Mouse (Mus musculus) lung, postnatal 14 days (tissue): Measurements from ENCODE around the gene Ggn.
"Not testable (repeated sequence)": the region's sequence is repeated elsewhere in the genome, so short reads cannot be mapped to it uniquely, and the experiment has no call there.

ENCODE experiments used
- DNase-seq: peaks from one replicate; pipeline ENCODE4 v3.0.0; 2021

Gene Ggn

DNA sequence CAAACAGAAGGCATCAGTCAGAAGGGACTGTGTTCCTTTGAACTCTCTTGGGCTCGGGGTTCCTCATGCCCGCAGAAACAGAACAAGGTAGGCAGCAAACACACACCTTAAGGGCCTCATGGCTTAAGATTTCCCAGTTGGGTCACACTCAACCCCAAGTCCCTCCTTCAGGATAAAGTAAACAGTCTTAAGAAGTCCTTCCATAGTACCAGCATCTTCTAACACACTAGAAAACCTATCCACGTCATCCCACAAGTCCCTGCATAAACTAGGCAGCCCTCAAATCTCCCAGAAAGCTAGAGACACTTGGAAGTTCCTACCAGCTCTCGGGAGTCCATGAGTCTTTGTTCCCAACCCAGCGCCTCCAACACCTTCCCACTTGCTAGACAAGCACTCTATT is 7.7 kb upstream of the Ggn start:
- DNase-seq, result no peak

DNA sequence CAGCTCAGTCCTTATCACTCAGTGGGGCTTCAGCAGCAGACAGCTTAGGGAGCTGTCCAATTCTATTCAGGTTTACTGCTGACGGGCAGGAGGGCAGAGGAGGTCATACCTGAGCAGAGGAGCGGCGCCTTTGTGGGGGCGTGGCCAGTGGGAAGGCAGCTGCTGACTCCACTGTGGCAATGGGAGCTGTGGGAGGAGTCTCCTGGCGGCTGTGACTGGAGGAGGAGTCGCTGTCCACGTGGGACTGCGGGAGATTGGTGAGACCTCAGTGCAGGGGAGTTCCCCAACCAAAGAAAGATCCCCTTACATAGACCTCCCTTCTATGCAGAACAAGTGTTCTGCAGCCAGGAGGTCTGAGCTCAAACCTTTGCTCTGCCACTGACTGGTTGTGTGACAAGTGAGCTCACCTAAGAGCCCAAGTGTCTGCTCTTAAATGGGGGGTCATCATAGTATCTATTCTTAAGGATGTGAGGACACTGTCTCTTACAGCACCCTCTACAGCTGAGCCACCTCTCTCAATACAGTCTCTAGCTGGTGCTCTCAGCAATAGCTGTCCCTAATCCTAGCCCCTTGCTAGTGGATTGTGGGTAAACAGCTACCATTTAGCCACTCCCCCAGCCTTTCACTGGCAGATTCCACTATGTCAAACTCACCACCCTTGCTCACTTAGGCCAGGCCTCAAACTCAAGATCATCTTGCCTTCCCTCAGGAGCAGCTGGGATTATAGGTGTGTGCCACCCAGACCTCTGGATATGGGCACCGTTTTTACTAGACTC is 7.1 kb upstream of the Ggn start:
- DNase-seq, result peak; percentile 68

DNA sequence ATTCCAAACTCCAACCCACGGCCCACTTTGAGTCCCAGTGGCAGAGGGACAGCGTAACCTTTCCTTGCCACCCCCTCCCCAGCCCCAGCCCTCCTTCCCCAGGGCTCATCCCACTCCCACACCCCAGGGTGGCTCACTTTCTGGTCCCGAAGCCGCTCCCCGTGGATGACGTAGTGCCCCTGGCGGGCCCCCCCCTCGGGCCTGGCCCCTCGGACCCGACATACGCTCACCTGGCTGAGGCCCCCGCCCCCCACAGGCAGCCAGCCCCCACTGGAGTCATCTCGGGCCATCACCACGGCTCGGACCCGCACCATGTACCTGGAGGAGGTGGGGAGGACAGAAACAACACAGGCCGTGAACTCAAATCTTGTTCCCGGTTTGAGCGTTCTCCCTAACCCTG is 2.4 kb upstream of the Ggn start:
- no peak for DNase-seq

DNA sequence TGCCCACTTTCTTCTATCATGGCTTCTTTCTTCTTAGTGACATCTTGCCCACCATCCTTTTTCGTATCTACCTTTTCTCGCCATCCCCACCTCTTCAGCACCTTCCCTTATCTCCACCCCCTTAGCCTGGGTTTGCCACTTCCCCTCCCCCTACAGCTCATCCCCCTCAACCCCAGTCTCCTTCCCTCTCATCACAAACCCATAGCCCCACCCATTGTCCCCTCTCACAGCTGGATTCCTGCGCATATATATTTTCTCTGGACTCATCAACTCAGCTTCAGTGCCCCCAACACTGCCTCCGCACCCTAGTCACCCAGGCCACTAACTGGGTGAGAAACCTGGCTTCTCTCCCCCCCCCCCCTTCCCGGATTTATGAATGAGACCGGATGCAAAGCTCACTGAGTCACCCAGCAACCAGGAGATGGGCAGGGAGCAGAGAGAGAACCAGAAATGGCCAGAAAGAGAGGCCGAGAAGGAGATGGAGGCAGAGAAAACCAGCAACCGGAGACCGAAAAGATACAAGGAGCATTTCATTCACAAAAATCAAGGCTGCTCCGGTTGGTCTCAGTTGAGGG is 1.8 kb upstream of the Ggn start:
- no peak for DNase-seq

DNA sequence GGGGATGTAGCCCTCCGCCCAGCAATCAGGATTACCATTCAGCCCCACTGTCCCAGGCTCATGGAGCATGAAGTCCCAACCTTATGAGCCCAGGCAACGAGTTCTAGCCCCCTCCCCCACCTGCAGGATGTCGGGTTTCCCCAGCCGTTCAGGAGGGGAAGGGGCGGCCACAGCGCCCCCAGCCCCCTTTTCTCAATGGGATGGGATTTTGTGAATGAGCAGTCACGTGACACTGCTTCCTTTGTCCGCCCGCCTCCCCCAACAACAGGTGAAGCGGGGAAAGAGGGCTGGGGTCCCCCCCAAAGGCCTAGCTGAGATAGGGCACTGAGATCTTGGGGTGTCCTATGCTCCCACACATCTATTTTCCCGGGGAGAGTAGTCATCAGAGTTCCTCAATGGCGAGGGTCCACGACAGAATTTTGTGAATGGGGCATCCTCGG is 1.2 kb upstream of the Ggn start:
- no peak for DNase-seq

DNA sequence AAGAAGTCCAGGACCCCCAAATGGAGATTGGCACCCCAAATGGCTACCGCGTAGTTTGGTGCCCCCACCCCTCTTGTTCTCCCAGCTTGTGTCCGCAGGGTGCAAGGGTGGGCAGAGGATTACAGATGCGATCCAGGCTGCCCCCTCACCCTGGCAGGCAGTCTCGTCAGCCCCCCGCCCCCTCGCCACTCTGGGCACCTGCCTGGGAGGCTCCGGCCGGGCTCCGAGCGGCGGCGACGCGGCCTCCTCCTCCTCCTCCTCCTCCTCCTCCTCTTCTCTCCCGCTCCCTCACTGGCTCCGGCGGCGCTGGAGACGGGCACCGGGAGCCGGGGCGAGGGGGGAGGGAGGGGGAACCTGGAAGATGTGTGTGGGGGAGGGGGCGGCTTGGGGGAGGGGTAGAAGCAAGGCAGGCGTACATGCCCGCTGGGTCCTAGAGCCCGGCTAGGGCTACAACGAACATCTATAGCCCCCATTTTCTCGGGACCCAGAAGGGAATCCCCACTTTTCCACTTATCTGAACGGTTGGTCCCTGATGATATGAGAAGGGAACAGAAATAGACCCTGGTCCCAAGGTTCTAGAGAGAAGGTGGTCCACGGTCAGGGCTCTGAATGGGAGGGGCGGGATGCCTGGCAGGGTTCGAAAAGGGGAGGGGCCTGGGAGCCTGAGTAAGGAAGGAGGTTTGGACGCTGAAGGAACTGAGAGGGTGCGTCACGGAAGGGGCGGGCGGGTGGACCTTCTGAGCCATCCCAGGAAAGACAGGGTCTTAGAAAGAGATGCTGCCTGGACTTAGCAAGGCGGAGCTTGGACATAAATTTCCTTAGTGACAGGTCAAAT is 562 bp upstream of the Ggn start:
- DNase-seq, result peak; percentile 70

DNA sequence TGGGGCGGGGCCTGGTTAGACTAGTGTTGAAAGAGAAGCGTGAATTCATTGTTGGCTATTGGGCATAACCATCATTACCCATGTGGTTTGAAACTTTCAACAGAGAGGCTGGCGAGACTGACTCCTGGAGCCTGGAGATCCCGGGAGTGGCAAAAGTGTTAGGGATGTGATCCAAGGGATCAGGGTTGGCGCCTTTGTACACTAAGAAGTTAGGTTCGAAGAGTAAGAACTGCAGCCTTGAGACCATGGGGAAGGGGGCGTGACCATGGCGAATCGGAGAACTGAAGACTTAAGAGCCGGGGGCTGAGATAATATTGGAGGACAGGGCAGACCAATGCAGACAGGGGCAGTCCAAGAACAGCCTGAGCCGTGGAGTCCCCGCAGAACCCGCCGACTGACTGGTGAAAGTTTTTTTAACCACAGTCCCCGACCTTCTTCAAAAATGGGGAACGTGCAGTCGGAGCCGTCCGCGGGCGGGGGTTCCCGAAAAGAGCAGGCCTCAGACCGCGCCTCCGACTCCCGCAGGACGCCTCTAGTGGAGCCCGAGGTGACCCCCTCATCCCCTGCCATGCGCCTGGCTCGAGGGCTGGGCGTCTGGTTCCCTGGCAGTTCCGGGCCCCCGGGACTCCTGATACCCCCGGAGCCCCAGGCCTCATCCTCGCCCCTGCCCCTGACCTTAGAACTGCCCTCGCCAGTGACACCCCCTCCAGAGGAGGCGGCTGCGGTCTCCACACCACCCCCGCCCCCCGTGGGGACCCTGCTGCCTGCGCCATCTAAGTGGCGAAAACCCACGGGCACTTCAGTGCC is 948 bp downstream of the Ggn start:
- DNase-seq, result peak; percentile 35

DNA sequence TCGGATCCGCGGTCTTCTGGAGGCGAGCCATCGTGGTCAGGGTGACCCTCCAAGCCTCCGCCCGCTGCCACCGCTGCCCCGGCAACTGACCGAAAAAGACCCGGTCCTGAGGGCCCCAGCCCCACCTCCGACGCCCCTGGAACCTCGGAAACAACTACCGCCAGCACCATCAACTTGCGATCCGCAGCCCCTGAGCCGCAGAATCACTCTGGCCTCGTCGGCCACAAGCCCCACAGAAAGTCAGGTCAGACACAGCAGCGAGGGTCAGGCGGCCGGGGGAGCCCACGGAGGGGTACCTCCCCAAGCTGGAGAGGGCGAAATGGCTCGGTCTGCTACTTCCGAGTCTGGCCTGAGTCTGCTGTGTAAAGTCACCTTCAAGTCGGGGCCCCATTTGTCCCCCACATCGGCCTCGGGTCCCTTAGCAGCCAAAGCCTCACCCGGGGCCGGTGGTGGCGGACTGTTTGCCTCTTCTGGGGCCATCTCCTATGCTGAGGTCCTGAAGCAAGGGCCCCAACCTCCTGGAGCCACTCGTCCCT is 1.6 kb downstream of the Ggn start:
- no peak for DNase-seq

DNA sequence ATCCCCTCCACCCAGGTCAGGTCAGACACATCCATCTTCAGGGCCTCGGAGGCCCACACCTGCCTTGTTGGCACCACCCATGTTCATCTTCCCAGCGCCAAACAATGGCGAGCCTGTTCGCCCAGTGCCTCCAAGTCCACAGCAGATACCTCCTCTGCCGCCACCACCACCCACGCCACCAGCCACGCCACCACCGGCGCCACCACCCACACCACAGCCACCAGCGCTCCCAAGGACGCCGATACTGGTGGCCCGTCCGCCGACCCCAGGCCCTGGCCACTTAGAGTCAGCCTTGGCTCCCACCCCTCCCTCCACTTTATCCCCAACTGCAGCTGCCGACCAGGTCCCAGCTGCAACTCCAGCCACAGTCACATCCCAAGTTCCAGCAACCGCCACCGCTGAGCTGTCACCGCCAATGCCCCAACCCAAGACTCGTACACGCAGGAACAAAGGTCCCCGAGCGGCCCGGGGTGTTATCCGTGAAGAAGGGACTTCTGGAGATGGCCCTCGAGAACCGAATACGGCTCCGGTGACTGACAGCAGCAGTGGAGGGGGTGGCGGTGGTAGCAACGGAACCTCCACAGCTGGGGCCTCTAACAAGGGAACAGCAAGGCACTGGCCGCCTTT is 2.5 kb downstream of the Ggn start:
- no peak for DNase-seq

DNA sequence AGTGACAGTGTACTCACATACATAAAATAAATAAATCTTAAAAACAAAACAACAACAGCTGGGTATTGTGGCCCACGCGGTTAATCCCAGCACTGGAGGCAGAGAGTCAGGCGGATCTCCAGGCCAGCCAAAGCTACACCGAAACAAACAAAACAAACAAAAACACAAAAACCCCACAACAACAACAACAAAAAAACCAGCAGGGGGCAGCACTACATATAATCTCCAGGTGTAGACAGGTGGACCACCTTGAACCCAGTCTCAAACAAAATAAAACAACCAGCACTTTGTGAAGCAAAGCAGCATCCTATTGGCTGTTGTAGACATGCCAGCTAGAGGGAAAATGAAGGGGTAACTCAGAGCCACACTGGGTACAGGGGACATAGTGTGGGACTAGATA is 8.1 kb downstream of the Ggn start:
- DNase-seq, result no peak

DNA sequence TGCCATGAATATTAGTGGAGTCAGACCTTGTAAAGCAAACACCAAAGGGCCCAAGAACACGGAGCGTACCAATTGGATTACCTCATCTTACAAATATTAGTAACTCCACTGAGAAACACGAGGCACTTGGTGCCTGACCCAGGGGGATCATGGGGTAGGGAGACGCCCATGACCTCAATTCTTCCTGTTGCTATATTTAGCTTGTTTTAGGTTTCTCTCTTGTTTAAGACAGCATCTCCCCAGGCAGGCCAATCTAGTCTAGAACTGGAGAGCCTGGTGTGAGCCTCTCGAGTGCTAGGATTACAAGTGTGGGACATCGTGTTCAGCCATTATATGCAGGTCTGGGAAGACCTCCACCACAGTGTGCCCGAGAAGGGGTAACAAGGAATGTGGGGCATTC is 9.3 kb downstream of the Ggn start:
- DNase-seq, result no peak

DNA sequence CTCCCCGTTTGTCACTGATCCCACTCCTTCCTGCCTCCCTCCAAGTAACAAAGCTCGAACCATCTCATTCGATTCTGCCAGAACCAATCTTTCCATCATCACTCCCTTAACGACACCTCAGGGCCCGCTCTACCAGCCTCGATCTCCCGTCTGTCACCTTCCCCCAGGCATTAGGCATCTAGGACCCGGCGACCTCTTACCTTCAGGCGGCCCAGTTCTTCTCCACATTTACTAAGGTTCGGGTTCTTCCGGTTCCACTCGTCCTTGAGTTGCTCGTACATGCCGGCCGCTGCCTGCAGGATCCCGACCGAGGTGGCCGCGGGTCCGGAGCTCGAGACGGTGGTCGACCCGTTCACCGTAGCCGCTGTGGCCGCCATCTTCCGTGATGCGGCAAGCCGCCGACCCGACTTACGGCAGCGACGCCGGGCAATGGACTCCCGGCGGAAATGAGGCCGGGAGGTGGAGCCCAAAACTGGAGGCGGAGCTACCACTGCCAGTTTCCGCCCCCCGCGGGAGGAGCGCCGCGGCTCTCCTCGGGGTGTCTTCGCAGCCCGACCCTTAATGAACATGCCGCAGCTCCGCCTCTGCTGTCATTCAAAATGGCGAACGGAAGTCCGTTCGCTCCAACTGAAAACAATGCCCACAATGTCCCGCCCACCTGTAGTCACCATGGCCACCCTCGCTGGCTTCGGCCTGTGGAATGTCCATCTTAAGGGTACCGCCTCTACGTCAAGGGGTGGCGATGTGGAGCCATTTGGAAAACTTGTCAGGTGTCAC is 10.3 kb downstream of the Ggn start, which contains the start of gene Psmd8:
Gene Psmd8, minus strand, starts transcription at position 625 of the 777 bp plus-strand sequence.
- DNase-seq, result peak; percentile 96

DNA sequence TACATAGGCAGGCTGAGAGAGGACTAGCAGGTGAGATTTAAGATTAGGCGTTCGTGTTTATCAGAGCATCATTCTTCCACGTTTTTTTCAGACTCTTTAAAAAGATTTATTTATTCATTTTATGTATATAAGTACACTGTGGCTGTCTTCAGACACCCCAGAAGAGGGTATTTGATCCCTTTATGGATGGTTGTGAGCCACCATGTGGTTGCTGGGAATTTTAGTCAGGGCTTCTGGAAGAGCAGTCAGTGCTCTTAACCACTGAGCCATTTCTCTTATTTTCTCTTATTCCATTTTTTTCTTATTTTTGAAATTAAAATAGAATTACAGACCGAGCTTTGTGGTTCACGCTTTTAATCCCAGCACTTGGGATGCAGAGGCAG is 10.8 kb downstream of the Ggn start:
- DNase-seq, result no peak

DNA sequence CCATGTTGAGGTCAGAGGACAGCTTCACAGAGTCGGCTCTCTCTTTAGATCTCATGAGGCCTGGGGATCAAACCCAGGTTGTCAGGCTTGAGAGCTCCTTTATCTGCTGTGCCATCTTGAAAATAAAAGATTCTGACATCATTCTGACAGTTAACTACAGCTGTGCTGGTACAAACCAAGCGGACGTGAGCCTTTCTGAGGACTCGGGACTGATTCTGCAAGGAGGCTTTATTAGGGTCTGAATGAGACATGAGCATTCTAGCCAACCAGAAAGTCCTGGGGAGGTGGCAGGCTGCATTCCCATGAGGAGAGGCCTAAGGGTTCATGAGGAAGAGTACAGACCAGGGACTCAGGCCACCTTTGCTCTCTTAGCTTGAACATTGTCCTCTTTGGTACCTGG is 11.3 kb downstream of the Ggn start:
- not testable (repeated sequence) for DNase-seq

DNA sequence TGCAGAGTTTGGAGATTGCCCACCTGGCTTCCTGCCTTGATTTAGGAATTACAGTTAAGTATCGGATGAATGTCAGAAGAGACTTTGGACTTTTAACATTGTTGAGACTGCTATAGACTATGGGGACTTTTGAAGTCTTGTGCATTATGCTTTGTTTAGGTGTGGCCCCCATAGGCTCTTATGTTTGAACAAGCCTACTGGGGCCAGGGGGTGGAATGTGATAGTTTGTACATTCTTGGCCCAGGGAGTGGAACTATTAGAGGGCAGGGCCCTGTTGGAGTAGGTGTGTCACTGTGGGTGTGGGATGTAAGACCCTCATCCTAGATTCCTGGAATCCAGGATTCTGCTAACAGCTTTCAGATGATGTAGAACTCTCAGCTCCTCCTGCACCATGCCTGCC is 24.2 kb downstream of the Ggn start:
- not testable (repeated sequence) for DNase-seq

DNA sequence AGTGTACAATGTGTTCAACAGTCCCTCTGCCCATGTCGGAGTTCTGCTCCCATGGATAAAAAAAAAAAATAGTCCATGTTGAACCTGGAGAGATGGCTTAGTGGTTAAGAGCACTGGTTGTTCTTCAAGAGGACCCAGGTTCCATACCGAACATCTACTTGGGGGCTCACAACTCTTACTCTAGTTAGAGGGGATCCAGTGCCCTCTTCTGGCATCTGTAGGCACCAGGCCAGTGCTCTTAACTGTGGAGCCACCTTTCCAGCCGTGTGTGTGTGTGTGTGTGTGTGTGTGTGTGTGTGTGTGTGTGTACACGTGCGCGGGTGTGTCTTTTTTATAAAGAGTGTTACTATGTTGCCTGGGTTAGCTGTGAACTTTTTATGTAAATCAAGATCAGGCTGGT is 32.6 kb downstream of the Ggn start:
- no peak for DNase-seq

DNA sequence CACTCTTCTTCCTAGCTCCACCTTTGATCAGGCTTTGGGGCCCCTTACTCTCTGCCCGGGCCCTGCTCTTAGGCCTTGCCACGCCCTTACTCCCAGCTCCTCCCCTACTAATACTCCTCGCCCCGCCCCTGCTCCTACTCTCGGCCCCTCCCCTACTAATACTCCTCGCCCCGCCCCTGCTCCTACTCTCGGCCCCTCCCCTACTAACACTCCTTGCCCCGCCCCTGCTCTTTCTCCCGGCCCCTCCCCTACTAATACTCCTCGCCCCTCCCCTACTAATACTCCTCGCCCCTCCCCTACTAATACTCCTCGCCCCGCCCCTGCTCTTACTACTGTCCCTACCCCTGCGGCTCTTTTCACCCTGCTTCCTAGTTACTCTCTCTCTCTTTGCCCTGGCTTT is 41.0 kb downstream of the Ggn start:
- DNase-seq, result peak; percentile 70

DNA sequence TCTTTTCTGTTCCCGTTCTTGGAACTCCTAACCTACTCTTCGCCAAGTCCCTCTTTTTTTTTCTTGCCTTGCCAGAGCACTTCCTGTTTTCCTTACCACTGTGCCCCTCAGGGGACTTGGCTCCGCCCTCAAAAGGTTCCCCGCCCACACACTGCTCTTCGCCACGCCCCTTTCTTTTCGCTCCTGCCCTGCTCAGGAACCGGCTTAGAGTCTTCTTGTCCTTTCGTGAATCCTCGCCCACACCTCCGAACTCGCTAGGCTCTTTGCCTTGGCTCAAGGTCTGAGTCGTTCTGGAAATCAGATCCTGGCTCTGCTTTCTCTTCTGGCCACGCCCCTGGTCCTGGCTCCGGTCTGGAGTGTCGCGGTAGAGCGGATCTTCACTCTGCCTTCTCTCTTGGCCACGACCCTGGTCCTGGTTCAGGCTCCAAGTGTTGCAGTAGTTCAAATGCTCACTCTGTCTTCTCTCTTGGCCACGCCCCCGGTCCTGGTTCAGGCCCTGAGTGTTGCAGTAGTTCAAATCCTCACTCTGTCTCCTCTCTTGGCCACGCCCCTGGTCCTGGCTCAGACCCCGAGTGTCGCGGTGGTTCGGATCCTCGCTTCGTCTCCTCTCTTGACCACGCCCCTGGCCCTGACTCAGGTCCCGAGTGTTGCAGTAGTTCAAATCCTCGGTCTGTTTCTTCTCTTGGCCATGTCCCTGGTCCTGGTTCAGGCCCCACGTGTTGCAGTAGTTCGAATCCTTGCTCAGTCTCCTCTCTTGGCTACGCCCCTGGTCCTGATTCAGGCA is 41.6 kb downstream of the Ggn start:
- DNase-seq, result peak; percentile 91

DNA sequence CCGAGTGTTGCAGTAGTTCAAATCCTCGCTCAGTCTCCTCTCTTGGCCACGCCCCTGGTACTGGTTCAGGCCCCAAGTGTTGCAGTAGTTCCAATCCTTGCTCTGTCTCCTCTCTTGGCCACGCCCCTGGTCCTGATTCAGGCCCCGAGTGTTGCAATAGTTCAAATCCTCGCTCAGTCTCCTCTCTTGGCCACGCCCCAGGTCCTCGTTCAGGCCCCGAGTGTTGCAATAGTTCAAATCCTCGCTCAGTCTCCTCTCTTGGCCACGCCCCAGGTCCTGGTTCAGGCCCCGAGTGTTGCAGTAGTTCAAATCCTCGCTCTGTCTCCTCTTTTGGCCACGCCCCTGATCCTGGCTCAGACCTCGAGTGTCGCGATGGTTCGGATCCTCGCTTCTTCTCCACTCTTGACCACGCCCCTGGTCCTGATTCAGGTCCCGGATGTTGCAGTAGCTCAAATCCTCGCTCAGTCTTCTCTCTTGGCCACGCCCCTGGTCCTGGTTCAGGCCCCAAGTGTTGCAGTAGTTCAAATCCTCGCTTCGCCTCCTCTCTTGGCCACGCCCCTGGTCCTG is 42.3 kb downstream of the Ggn start:
- peak; percentile 7 for DNase-seq
